Mouse (Mus musculus) frontal cortex, postnatal 36 days (tissue): ENCODE results near the gene Hscb.
"Not testable (repeated sequence)": the region's sequence is repeated elsewhere in the genome, so short reads cannot be mapped to it uniquely, and the experiment has no call there.

Experiments used
- DNase-seq, 2 experiments: peaks; one replicate each; pipeline ENCODE4 v3.0.0; 2022; ENCODE audit warnings: low spot score in 2 of 2

Hscb gene

GRCm38 (mm10) chr5:110839678-110840365, at the start of gene Hscb, which contains the start of gene Chek2:
TSS of gene Hscb (minus strand) at chr5:110839777.
TSS of gene Chek2 (plus strand) at chr5:110839979.
- peak; percentile 98 to 99 for DNase-seq

- DNase-seq, result no peak
Measured at GRCm38 (mm10) chr5:110888596-110888995, 49.0 kb upstream of the Hscb start.

GRCm38 (mm10) chr5:110879584-110880374, 40.2 kb upstream of the Hscb start, which contains the start of gene Ttc28:
TSS of gene Ttc28 (plus strand) at chr5:110879803.
- peak; percentile 86 to 87 for DNase-seq

DNA sequence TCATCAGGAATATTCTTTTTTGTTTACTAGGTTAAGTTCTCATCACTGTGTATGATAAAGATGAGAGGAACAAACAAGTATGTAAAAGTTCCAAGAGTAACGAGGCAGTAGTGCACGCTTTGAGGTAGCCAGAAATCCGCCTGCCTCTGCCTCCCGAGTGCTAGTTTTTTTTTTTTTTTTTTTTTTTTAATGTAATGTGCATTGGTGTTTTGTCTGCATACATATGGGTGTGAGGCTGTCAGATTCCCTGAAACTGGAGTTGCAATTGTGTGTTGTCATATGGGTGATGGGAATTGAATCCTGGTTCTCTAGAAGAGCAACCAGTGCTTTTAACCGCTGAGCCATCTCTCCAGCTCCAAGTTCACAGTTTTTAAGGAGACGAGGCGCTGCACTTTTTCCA, 39.5 kb upstream of the Hscb start:
- no peak for DNase-seq

GRCm38 (mm10) chr5:110878526-110878925, 38.9 kb upstream of the Hscb start:
- not testable (repeated sequence) for DNase-seq

DNA sequence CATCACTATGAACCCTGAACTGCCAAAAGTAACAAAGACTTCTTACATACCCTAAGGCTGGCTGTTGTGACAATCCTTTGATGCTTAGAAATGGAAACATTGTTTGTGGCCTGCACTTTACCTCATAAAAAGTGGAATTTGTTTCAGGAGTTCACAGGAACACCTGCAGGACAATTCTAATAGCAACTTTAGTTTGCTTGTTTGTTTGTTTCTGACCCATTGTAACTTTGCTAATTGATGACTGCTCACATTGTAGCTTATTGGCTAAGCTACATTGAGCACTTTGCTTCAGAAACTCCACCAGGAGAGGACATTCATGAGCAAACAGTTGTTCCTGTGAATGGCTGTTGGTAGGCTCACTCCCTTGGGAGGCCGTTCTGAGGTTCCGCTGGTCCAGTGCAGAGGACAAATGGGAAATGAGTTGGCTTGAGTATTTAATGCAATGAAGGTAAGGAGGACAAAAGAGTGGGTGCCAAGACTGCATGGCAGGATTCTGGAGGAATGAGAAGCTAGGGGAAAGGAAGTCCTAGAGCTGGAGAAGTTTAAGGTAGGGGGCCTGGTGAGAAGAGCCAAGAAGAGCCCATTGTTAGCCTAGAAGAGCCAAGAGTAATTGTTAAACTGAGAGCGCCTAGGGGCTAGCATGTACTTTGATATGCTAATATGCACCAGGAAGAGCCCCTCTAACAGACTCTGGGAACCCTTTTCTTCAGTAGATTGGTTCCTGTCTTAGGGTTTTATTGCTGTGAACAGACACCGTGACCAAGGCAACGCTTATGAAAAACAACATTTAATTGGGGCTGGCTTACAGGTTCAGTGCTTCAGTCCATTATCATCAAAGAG, 38.3 kb upstream of the Hscb start:
- DNase-seq, result no peak

GRCm38 (mm10) chr5:110875286-110875685, 35.7 kb upstream of the Hscb start:
- no peak for DNase-seq

GRCm38 (mm10) chr5:110874711-110875110, 35.1 kb upstream of the Hscb start:
- no peak for DNase-seq

- no peak for DNase-seq
Measured at GRCm38 (mm10) chr5:110873160-110873559, 33.6 kb upstream of the Hscb start.

GRCm38 (mm10) chr5:110869242-110869669, 29.7 kb upstream of the Hscb start:
- DNase-seq, result no peak

- no peak for DNase-seq
Measured at GRCm38 (mm10) chr5:110868460-110868859, 28.9 kb upstream of the Hscb start.

DNA sequence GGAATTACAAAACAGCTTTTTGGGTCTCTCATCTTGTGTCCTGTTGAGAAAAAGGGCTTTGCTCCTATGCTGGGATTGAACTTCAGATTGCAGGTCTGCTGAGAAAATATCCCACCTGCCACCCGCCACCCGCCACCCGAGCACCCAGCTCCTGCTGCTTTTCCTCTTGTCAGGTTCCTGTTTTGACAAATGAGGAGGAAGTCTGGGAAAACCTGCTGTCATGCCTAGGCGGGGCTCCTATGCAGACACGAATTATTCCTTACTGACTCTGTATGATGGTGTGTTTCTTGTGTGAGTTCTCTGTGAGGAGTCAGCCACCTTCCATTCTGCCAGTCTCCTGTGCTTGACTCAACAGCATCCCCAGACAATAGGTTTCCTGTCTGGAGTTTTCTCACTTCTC, 20.9 kb upstream of the Hscb start:
- no peak for DNase-seq

GRCm38 (mm10) chr5:110859013-110859650, 19.6 kb upstream of the Hscb start:
- peak in 1 of 2 experiments; percentile 23 for DNase-seq

DNA sequence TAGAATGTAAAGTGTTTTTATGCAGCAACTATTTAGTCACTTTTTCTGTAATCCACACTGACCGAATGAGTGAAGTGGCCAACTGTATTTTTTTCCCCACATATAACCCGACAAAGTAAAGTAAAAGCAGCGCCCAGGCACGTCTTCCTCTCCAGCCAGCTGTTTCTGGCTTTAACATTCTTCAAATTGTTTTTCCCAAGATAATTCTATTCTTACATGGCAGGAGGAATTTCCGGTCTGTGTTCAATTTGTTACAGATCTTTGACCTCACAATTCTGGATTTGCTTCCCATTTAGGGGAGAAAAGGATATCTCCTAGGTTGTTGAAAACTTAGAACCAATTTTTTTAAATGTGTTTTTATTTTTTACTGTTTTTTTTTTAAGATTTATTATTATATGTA, 17.5 kb upstream of the Hscb start:
- DNase-seq, result no peak

GRCm38 (mm10) chr5:110852990-110853389, 13.4 kb upstream of the Hscb start:
- no peak for DNase-seq

GRCm38 (mm10) chr5:110841046-110841862, 1.7 kb upstream of the Hscb start:
- no peak for DNase-seq

DNA sequence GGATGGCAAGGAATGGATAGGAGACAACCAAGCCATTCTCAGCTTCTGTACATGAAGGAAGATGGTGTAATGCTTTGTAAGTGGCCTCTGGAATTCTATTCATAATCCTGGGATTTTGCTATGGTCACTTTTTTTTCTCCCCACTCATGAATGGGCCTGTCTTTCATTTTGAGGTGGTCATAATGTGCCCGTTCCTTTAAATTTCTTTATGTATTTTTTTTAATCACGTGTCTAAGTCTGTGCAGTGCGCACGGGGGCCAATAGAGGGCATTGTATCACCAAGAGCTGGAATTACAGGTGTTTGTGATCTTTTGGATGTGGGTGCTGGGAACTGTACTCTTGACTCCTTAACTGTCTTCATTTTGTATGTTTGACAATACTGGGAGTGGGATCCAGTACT, 888 bp upstream of the Hscb start:
- peak in 1 of 2 experiments; percentile 41 for DNase-seq

- no peak for DNase-seq
Measured at GRCm38 (mm10) chr5:110839038-110839677, 419 bp downstream of the Hscb start.

GRCm38 (mm10) chr5:110838016-110838415, 1.6 kb downstream of the Hscb start:
- not testable (repeated sequence) for DNase-seq

- DNase-seq, result peak; percentile 33 to 38
Measured at GRCm38 (mm10) chr5:110835959-110836358, 3.6 kb downstream of the Hscb start.
